Mouse (Mus musculus): Measurements from ENCODE around the gene Hist2h2ac.

Hist2h2ac gene

DNA sequence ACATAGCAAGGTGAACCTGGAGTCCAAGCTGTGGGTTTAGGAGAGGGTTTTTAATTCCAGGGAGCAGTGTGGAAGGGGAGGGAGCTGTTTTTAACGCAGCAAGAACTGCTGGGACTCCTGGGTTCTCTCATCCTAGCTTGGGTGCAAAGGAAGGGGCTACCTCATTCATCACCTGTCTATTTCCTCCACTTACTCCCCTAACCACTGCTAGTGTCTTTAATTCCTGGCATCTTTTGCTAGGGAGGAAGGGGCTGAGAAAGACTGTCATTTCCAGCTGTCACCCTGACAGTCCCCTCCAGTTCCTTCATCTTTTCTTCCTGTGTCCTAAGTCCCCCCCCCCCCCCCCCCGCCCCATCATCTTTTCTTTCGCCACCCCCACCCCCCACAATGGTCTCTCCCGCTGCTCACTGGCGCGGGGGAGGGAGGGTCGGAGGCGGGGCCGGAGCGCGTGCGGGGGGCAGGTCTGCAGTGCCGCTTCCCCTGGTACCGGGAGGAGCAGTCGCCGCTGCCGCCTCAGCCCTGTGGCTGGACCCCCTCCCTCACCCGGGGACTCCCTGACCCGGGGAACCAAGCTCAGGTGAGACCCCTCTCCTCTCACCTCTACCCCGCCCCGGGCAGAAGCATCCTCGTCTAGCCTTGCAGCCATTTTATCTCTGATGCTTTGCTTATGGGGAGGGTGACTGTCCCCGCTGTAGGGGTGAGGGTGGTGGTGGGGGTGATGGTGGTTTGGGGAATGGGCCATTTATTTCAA lies 39.8 kb downstream of the Hist2h2ac start, which contains the start of gene Sv2a:
Sv2a (plus strand) TSS at position 425 of the 751 bp plus-strand sequence.
- peak; percentile 25 for DNase-seq (ENCODE audit: low read depth)

DNA sequence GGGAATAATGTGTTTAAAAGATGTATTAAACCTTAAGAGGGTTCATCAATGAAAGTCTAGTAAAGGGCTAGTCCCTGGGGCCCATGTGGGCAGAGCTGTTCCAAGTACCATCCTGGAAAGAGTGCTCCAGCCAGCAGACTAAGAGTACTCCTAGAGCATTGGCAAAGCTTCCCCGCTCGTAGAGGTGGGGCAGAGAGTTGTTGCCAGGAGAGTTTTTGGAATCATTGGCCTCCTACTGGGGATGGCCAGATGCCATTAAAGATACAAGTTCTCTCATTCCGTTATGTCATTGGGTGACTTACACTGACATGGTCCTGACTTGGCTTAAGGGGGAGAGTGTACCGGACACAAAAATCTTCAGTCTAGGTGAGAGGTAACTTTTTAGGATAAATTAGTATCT lies 41.1 kb downstream of the Hist2h2ac start:
- no peak for DNase-seq (ENCODE audit: low read depth)

DNA sequence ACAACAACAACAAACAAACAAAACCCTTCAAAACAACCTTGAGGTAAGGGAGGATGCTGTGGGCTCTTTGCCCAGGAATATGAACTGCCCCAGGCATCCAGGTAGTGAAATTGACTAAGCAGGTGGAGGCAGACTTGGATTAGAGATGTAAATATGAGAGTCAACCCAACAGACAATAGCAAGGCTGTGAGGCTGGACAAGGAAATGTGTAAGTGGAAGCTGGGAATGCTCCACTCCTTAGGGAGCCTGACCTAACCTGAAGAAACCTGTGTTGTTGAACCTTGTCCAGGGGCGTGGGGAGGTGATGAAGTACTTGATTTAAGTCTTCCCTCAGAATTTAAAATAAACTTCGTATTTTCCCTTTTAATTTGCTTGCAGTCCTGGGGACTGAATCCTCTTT lies 41.8 kb downstream of the Hist2h2ac start:
- DNase-seq (ENCODE audit: low read depth): no peak

DNA sequence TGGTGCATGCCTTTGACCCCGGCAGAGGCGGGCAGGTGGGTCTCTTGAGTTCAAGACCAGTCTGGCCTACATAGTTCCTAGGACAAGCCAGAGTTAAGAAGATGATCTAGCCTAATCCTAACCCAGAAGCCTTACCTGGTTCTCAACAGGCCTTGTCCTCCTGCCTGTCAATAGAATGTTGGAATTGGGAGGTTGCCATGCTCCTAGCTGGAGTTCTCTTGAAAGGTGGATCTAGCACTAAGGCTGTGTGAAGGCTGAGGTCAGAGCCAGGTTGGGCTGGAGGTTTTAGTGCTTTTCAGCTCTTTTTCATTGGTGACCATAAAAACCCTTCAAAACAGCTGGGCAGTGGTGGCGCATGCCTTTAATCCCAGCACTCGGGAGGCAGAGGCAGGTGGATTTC lies 42.3 kb downstream of the Hist2h2ac start:
- no peak for DNase-seq (ENCODE audit: low read depth)

DNA sequence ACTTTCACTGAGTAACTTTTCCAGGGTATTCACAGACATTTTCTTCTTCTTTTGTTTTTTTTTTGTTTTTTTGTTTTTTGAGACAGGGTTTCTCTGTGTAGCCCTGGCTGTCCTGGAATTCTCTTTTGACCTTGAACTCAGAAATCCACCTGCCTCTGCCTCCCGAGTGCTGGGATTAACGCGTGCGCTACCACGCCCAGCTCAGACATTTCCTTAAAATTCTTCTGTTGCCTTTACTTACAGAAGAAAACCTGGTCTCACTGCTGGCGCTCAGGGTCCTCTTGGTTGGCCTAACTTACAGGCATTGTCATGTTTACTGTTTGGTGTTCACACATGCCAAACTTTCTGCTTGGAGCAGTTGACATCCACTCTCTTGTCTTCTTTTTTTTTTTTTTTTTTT lies 45.4 kb downstream of the Hist2h2ac start:
- DNase-seq (ENCODE audit: low read depth): no peak

DNA sequence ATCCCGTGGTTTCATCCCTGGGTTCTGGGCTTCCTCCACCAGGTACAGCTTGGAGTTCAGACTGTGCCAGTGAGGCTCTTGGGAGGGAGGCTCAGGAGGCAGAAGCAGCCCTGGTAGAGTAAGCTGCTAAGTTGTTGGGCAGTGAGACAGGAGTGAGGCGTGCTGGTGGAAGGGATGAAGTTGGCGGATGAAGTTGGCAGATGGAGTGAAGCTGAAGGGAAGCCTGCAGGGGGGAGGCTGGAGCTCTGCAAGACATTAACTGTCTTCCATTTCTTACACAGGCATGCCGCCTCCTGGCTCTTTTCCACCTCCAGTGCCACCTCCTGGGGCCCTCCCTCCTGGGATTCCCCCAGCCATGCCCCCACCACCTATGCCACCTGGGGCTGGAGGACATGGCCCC lies 46.6 kb downstream of the Hist2h2ac start:
- DNase-seq (ENCODE audit: low read depth): peak; percentile 28

DNA sequence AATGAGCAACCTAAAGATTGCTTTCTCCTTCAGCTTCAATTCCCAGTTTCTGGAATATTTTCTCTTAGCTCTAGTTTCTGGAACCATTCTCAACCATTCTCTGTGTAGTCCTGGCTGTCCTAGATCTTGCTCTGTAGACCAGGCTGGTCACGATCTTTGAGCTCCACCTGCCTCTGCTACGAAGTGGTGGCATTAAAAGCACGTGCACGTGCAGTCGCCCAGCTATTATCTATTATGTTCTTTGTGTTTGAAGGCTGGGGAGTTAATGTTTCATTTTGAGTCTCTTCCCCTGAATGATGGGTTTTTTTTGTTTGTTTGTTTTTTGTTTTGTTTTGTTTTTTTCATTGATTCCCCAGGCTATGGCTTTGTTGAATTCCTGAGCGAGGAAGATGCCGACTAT lies 47.5 kb downstream of the Hist2h2ac start:
- no peak for DNase-seq (ENCODE audit: low read depth)

DNA sequence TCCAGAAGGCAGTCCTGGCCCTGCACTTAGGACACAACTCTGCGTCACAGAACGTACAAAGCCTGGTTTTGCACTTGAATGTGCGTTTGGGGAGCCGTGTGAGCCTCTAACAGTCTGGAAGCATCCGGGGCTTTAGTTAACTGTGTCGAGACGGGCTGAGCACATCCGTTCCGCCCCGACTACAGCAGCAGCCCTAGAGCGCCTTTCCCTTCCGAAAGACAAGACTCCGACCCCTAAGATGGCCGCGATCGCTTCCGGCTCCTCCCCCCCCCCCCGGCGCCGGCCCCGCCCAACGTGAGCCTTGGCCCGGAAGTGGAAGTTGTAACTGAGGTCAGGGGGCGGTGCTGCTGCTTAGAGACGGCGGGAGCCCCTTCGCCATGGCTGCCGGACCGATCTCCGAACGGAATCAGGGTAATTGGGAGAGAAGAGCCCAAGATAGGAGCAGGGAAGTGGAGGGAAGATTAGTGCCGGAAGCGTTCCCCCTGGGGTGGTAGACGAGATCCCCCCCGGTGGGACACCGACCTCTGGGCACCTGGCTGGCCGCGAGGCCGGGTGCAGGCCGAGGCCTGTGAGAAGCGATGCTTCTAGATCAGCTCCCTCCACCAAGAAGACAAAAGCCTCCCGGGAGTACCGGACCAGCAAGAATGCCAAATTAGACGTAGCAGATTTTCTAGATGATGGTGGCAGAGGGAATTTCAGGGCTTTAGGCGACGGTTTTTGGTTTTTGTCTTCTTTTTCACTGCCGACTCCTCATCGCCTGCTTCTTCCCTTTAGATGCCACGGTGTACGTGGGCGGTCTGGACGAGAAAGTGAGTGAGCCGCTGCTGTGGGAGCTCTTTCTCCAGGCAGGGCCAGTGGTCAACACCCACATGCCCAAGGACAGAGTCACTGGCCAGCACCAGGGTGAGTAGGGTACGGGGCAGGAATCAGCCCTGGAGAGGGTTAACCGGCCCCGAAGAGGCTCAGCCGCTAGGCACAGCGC lies 48.2 kb downstream of the Hist2h2ac start, which contains the start of gene Sf3b4:
Sf3b4 (plus strand) TSS at position 136 of the 982 bp plus-strand sequence.
- peak; percentile 97 for DNase-seq (ENCODE audit: low read depth)

DNA sequence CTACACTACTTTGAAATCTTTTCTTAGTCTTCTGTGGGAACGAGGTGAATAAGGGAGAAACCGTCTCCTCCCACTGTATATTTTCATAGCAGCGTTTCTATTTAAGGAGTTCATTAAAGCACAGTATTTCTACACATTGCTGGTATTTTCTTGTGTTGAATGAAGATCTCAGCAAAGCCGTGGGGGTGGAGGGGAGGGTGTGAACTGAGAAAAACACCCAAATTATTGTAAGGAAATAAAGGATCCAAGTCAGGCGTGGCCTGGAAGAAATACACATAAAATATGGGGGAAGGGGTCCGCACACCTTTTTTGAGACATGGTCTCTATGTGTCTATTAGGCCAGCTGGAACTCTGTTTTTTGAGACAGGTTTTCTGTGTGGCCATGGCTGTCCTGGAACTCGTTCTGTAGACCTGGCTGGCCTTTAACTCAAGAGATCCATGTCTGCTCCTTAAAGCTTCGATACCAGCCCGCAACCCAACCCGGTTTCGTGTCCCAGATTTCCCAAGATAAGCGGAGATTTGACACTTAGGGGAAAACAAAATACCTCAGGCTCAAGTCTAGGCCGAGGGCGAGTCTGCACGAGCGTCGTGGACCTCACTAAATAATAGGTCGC lies 49.0 kb downstream of the Hist2h2ac start:
- no peak for DNase-seq (ENCODE audit: low read depth)

DNA sequence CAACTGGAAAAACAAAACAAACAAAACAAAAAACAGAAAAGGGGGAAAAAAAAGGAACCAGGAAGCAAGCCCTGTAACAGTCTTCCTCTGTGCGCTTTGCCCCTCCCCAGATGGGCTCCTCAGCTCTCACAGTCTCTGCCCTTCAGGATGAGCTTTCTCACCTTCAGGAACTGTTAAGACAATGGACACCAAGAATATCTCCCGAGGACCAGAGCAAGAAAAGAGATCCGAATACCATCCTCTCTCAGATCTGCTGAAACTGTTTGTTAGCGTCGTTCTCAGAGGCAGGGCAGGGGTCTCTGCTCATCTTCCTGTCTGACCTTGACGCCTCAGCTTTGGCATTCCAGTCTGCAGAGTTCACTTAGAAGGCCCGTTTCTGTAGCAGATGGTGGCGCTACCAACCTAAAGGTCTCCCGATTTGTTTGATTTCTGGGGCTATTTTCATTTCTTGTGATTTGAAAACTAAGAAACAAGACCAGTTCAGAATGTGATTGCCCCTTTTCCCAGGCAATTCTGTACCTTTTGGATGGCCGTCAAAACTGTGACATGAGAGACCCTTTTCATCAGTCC lies 49.6 kb downstream of the Hist2h2ac start:
- DNase-seq (ENCODE audit: low read depth): peak; percentile 68

Data from 416B (cell line).